Mouse (Mus musculus): Measurements from ENCODE around the gene Slc38a6. TPM values are rescaled to one million over a fixed set of nuclear protein-coding genes. Genes with fewer than 3 reads are reported as not detected.
A peak's percentile ranks its signal among the peaks of the same experiment; 100 is the strongest.

Gene Slc38a6
- polyA plus RNA-seq, 1 experiment from 2014 or later: 2.8 TPM

GRCm38 (mm10) chr12:73334051-73334551 lies 47.5 kb downstream of the Slc38a6 start:
- Histone ChIP-seq H3K4me3 (ENCODE audit: low read depth, low read length) (no peak overlapping the region), H3K9ac (ENCODE audit: low read length) (no peak overlapping the region), H3K9me3 (ENCODE audit: control insufficient read depth, low read length) (no peaks in the 10 kb centered on the region), H3K4me1 (replicated peaks; ENCODE audit: control insufficient read depth, insufficient read depth) (no peaks in the 10 kb centered on the region), H3K4me2 (replicated peaks; ENCODE audit: low read depth) (no peak overlapping the region), H3K36me3 (ENCODE audit: control insufficient read depth, insufficient read depth, low read length) (no peaks in the 10 kb centered on the region), H3K27ac (replicated peaks) (no peak overlapping the region), H3K27me3 (ENCODE audit: control insufficient read depth, insufficient read depth, low read length) (no peaks in the 10 kb centered on the region)
- ATAC-seq (ENCODE audit: low FRiP score, low TSS enrichment) (no peak), DNase-seq (ENCODE audit: low spot score) (no peak)
- TF ChIP-seq CTCF (IDR thresholded peaks at IDR 0.05; ENCODE audit: low read depth) (no peak), EP300 (optimal IDR thresholded peaks at IDR 0.05) (no peak)
- WGBS: 50% methylated on average over 8 of the region's 8 CpGs

- Histone ChIP-seq H3K27ac (replicated peaks) (no peak overlapping the region), H3K4me3 (ENCODE audit: low read depth, low read length) (no peak overlapping the region), H3K27me3 (ENCODE audit: control insufficient read depth, insufficient read depth, low read length) (no peaks in the 10 kb centered on the region), H3K36me3 (ENCODE audit: control insufficient read depth, insufficient read depth, low read length) (no peaks in the 10 kb centered on the region), H3K9ac (ENCODE audit: low read length) (no peak overlapping the region), H3K9me3 (ENCODE audit: control insufficient read depth, low read length) (no peaks in the 10 kb centered on the region), H3K4me2 (replicated peaks; ENCODE audit: low read depth) (no peak overlapping the region), H3K4me1 (replicated peaks; ENCODE audit: control insufficient read depth, insufficient read depth) (no peaks in the 10 kb centered on the region)
- WGBS: 88% methylated on average over 7 of the region's 7 CpGs
- DNase-seq (ENCODE audit: low spot score) (no peak), ATAC-seq (ENCODE audit: low FRiP score, low TSS enrichment) (no peak)
- TF ChIP-seq CTCF (IDR thresholded peaks at IDR 0.05; ENCODE audit: low read depth) (no peak), EP300 (optimal IDR thresholded peaks at IDR 0.05) (no peak)
Measured at GRCm38 (mm10) chr12:73337127-73337526, 50.5 kb downstream of the Slc38a6 start.

- ATAC-seq (ENCODE audit: low FRiP score, low TSS enrichment) (no peak), DNase-seq (ENCODE audit: low spot score) (peak; percentile 25)
- TF ChIP-seq CTCF (IDR thresholded peaks at IDR 0.05; ENCODE audit: low read depth) (no peak), EP300 (optimal IDR thresholded peaks at IDR 0.05) (no peak)
- Histone ChIP-seq H3K36me3 (ENCODE audit: control insufficient read depth, insufficient read depth, low read length) (0 out of 2 replicates have a peak, but pooled peaks cover 2% of the 10 kb centered on the region), H3K27me3 (ENCODE audit: control insufficient read depth, insufficient read depth, low read length) (no peaks in the 10 kb centered on the region), H3K4me2 (replicated peaks; ENCODE audit: low read depth) (no peak overlapping the region), H3K4me3 (ENCODE audit: low read depth, low read length) (no peak overlapping the region), H3K9me3 (ENCODE audit: control insufficient read depth, low read length) (no peaks in the 10 kb centered on the region), H3K9ac (ENCODE audit: low read length) (no peak overlapping the region), H3K4me1 (replicated peaks; ENCODE audit: control insufficient read depth, insufficient read depth) (no peaks in the 10 kb centered on the region), H3K27ac (replicated peaks) (no peak overlapping the region)
- 32% methylated on average over 8 of the region's 8 CpGs for WGBS
Measured at GRCm38 (mm10) chr12:73340642-73341293, 54.2 kb downstream of the Slc38a6 start.

GRCm38 (mm10) chr12:73341703-73342663 lies 55.4 kb downstream of the Slc38a6 start:
- ATAC-seq (ENCODE audit: low FRiP score, low TSS enrichment) (no peak), DNase-seq (ENCODE audit: low spot score) (no peak)
- Histone ChIP-seq H3K27me3 (ENCODE audit: control insufficient read depth, insufficient read depth, low read length) (no peaks in the 10 kb centered on the region), H3K27ac (replicated peaks) (peak overlapping the region; percentile 71), H3K9me3 (ENCODE audit: control insufficient read depth, low read length) (no peaks in the 10 kb centered on the region), H3K4me2 (replicated peaks; ENCODE audit: low read depth) (no peak overlapping the region), H3K36me3 (ENCODE audit: control insufficient read depth, insufficient read depth, low read length) (0 out of 2 replicates have a peak, but pooled peaks cover 2% of the 10 kb centered on the region), H3K9ac (ENCODE audit: low read length) (no peak overlapping the region), H3K4me3 (ENCODE audit: low read depth, low read length) (no peak overlapping the region), H3K4me1 (replicated peaks; ENCODE audit: control insufficient read depth, insufficient read depth) (no peaks in the 10 kb centered on the region)
- WGBS: 61% methylated on average over 14 of the region's 14 CpGs
- TF ChIP-seq CTCF (IDR thresholded peaks at IDR 0.05; ENCODE audit: low read depth): no peak
- TF ChIP-seq EP300 (optimal IDR thresholded peaks at IDR 0.05): no peak

- Histone ChIP-seq H3K4me3 (ENCODE audit: low read depth, low read length) (no peak overlapping the region), H3K4me2 (replicated peaks; ENCODE audit: low read depth) (no peak overlapping the region), H3K27me3 (ENCODE audit: control insufficient read depth, insufficient read depth, low read length) (no peaks in the 10 kb centered on the region), H3K9ac (ENCODE audit: low read length) (no peak overlapping the region), H3K4me1 (replicated peaks; ENCODE audit: control insufficient read depth, insufficient read depth) (no peaks in the 10 kb centered on the region), H3K9me3 (ENCODE audit: control insufficient read depth, low read length) (no peaks in the 10 kb centered on the region), H3K27ac (replicated peaks) (no peak overlapping the region), H3K36me3 (ENCODE audit: control insufficient read depth, insufficient read depth, low read length) (0 out of 2 replicates have a peak, but pooled peaks cover 2% of the 10 kb centered on the region)
- 92% methylated on average over 4 of the region's 4 CpGs for WGBS
- ATAC-seq (ENCODE audit: low FRiP score, low TSS enrichment): no peak
- DNase-seq (ENCODE audit: low spot score): no peak
- TF ChIP-seq CTCF (IDR thresholded peaks at IDR 0.05; ENCODE audit: low read depth): no peak
- TF ChIP-seq EP300 (optimal IDR thresholded peaks at IDR 0.05): no peak
Measured at GRCm38 (mm10) chr12:73344300-73344699, 57.7 kb downstream of the Slc38a6 start.

Data from stomach, postnatal 0 days (tissue).